ENCODE assay signal across 16 mouse cellular contexts in the genomic region with DNA sequence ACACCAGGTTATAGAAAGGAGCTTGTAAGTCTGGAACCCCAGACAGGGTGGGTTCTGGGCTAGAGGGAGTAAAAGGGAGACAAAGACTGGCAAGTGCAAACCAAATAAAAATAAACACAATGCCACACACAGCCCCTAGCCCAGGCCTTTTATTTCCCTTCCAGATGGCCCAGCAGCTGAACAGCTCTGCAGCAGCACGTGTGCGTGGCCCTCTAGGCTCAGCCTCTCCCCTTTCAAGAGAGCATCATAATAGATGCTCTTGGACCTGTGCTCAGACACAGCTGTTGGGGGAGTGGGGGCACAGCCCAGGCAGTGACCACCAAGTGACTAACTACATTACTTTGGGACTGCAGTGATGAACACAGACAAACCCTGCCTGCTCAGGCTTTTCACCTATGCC. TPM values are rescaled to one million over a fixed set of nuclear protein-coding genes. Genes with fewer than 3 reads are reported as not detected.
DNase-seq lines count a peak whose midpoint lies in the region; ATAC-seq and TF ChIP-seq lines count a peak whose summit lies in the region.
"Had no signal": no experiment of that assay in that cellular context is flagged by ENCODE, and none has a peak within 500 bp of the region (broad histone marks: within the 10 kb centered on the region; RNA-seq: fewer than 3 reads in every experiment).

No protein-coding gene starts in this region.

- H3K36me3 ChIP-seq in liver, postnatal 0 days (replicated peaks; ENCODE audit: insufficient read depth, low read length) = no peaks in the 10 kb centered on the region
- no peaks in the 10 kb centered on the region for H3K36me3 ChIP-seq in liver, embryonic 12.5 days
- H3K36me3 ChIP-seq in embryonic facial prominence, embryonic 10.5 days (replicated peaks) = no peaks in the 10 kb centered on the region
- H3K36me3 ChIP-seq in hindbrain, embryonic 14.5 days (replicated peaks; ENCODE audit: control insufficient read depth, insufficient read depth) = no peaks in the 10 kb centered on the region
- no peaks in the 10 kb centered on the region for H3K36me3 ChIP-seq in midbrain, embryonic 16.5 days (ENCODE audit: control insufficient read depth, insufficient read depth, low read length)
- H3K36me3 ChIP-seq: kidney, embryonic 15.5 days had no signal

- no peak for ATAC-seq in liver, postnatal 0 days
- no peak for ATAC-seq in liver, embryonic 12.5 days
- peak; percentile 41 for ATAC-seq in hindbrain, embryonic 14.5 days (ENCODE audit: low FRiP score)
- ATAC-seq in midbrain, embryonic 16.5 days = no peak

- 0 out of 2 replicates have a peak, but pooled peaks cover 4% of the 10 kb centered on the region for H3K27me3 ChIP-seq in liver, postnatal 0 days (ENCODE audit: insufficient read depth, low read length)
- H3K27me3 ChIP-seq in liver, embryonic 12.5 days (replicated peaks) = peaks cover 33% of the 10 kb centered on the region
- peaks cover 32% of the 10 kb centered on the region for H3K27me3 ChIP-seq in embryonic facial prominence, embryonic 10.5 days (replicated peaks; ENCODE audit: low read depth, poor library complexity, severe bottlenecking)
- H3K27me3 ChIP-seq in hindbrain, embryonic 14.5 days (ENCODE audit: control insufficient read depth, insufficient read depth, low read length) = no peaks in the 10 kb centered on the region
- H3K27me3 ChIP-seq in midbrain, embryonic 16.5 days (ENCODE audit: control insufficient read depth, insufficient read depth, low read depth, low read length) = no peaks in the 10 kb centered on the region

- TF ChIP-seq EP300 in liver, postnatal 0 days (IDR thresholded peaks at IDR 0.05; ENCODE audit: low read depth) = no peak

- 75% methylated on average over 2 of the region's 2 CpGs for WGBS in liver, postnatal 0 days (ENCODE audit: insufficient replicate concordance)
- WGBS in liver, embryonic 12.5 days (ENCODE audit: insufficient replicate concordance) = 78% methylated on average over 2 of the region's 2 CpGs
- WGBS in embryonic facial prominence, embryonic 10.5 days = 30% methylated on average over 2 of the region's 2 CpGs
- 18% methylated on average over 2 of the region's 2 CpGs for WGBS in hindbrain, embryonic 14.5 days
- 20% methylated on average over 2 of the region's 2 CpGs for WGBS in midbrain, embryonic 16.5 days

- no peak overlapping the region for H3K4me3 ChIP-seq in liver, postnatal 0 days (ENCODE audit: low read depth, low read length)
- H3K4me3 ChIP-seq in liver, embryonic 12.5 days = no peak overlapping the region
- H3K4me3 ChIP-seq in embryonic facial prominence, embryonic 10.5 days = no peak overlapping the region
- no peak overlapping the region for H3K4me3 ChIP-seq in hindbrain, embryonic 14.5 days (replicated peaks; ENCODE audit: low read length)
- no peak overlapping the region for H3K4me3 ChIP-seq in midbrain, embryonic 16.5 days (ENCODE audit: low read depth, low read length)
- H3K4me3 ChIP-seq: kidney, embryonic 15.5 days had no signal

- peaks cover 14% of the 10 kb centered on the region for H3K4me1 ChIP-seq in liver, postnatal 0 days (ENCODE audit: insufficient read depth)
- peaks cover 37% of the 10 kb centered on the region for H3K4me1 ChIP-seq in liver, embryonic 12.5 days
- peaks cover 78% of the 10 kb centered on the region for H3K4me1 ChIP-seq in embryonic facial prominence, embryonic 10.5 days
- H3K4me1 ChIP-seq in hindbrain, embryonic 14.5 days (replicated peaks; ENCODE audit: control insufficient read depth, insufficient read depth, low read length) = peaks cover 66% of the 10 kb centered on the region
- peaks cover 45% of the 10 kb centered on the region for H3K4me1 ChIP-seq in midbrain, embryonic 16.5 days (ENCODE audit: control insufficient read depth, insufficient read depth, low read length)

- no peak overlapping the region for H3K9ac ChIP-seq in liver, postnatal 0 days (replicated peaks)
- no peak overlapping the region for H3K9ac ChIP-seq in liver, embryonic 12.5 days
- H3K9ac ChIP-seq in hindbrain, embryonic 14.5 days = peak overlapping the region; percentile 22; the same call in 1 of the 2 replicates
- 0 out of 2 replicates have a peak overlapping the region, but pooled peaks have one; percentile 0 for H3K9ac ChIP-seq in midbrain, embryonic 16.5 days (ENCODE audit: low read depth, low read length)

- H3K4me2 ChIP-seq in liver, postnatal 0 days (ENCODE audit: low read depth, low read length) = 0 out of 2 replicates have a peak overlapping the region, but pooled peaks have one; percentile 1
- no peak overlapping the region for H3K4me2 ChIP-seq in liver, embryonic 12.5 days
- peak overlapping the region; percentile 9 for H3K4me2 ChIP-seq in hindbrain, embryonic 14.5 days (replicated peaks)
- H3K4me2 ChIP-seq in midbrain, embryonic 16.5 days (ENCODE audit: low read length) = peak overlapping the region; percentile 29
- H3K4me2 ChIP-seq: heart, embryonic 11.5 days; kidney, embryonic 15.5 days had no signal

- H3K27ac ChIP-seq in liver, postnatal 0 days (ENCODE audit: low read depth) = no peak overlapping the region
- no peak overlapping the region for H3K27ac ChIP-seq in liver, embryonic 12.5 days
- H3K27ac ChIP-seq in embryonic facial prominence, embryonic 10.5 days (replicated peaks) = peak overlapping the region; percentile 48
- H3K27ac ChIP-seq in hindbrain, embryonic 14.5 days = peak overlapping the region; percentile 49; the same call in 1 of the 2 replicates
- no peak overlapping the region for H3K27ac ChIP-seq in midbrain, embryonic 16.5 days (ENCODE audit: low read length)
- H3K27ac ChIP-seq: kidney, embryonic 15.5 days had no signal

- DNase-seq in liver, postnatal 0 days = no peak
- DNase-seq in embryonic facial prominence, embryonic 10.5 days (ENCODE audit: low spot score) = no peak
- DNase-seq in hindbrain, embryonic 14.5 days (ENCODE audit: low spot score) = no peak
- DNase-seq in cerebellum, postnatal 36 days = no peak
- DNase-seq in ovary, postnatal 36 days (ENCODE audit: low spot score) = no peak
- no peak for DNase-seq in layer of hippocampus, adult 11-12 months (ENCODE audit: low spot score)
- DNase-seq: cerebellum, adult 11-12 months; gastrocnemius, postnatal 10 days; heart, postnatal 4 days; left cerebral cortex, postnatal 4 days; lung, adult 2 months; thymus, postnatal 14 days had no signal

- H3K9me3 ChIP-seq in liver, postnatal 0 days (ENCODE audit: low read length) = no peaks in the 10 kb centered on the region
- H3K9me3 ChIP-seq in liver, embryonic 12.5 days (replicated peaks) = no peaks in the 10 kb centered on the region
- no peaks in the 10 kb centered on the region for H3K9me3 ChIP-seq in embryonic facial prominence, embryonic 10.5 days
- no peaks in the 10 kb centered on the region for H3K9me3 ChIP-seq in hindbrain, embryonic 14.5 days (ENCODE audit: control insufficient read depth, low read length)
- H3K9me3 ChIP-seq in midbrain, embryonic 16.5 days (replicated peaks; ENCODE audit: control insufficient read depth, low read length, poor library complexity, severe bottlenecking) = no peaks in the 10 kb centered on the region
- H3K9me3 ChIP-seq: kidney, embryonic 15.5 days had no signal

- TF ChIP-seq CTCF in liver, postnatal 0 days (IDR thresholded peaks at IDR 0.05; ENCODE audit: low read depth) = no peak

RNA-seq across cellular contexts. Expression of gene Nin, which starts 5.4 kb away (rescaled TPM):
- 1.9 and 2.9 TPM in 2 replicates for polyA plus RNA-seq in liver, postnatal 0 days (2015; fragmentation: Nextera tagmentation; extraction: Ambion mirVana)
- 4.0 and 4.4 TPM in 2 replicates for polyA plus RNA-seq in liver, embryonic 12.5 days (2016; fragmentation: Nextera tagmentation; extraction: Ambion mirVana)
- polyA plus RNA-seq in embryonic facial prominence, embryonic 10.5 days (2016; fragmentation: Nextera tagmentation; extraction: Ambion mirVana) = 11.7 and 12.1 TPM in 2 replicates
- polyA plus RNA-seq in hindbrain, embryonic 14.5 days (2014; fragmentation: Nextera tagmentation; extraction: Ambion mirVana) = 12.6 and 12.8 TPM in 2 replicates
- polyA plus RNA-seq in midbrain, embryonic 16.5 days (2015; fragmentation: Nextera tagmentation; extraction: Ambion mirVana) = 14.1 and 16.3 TPM in 2 replicates

RNA-seq across cellular contexts. Expression of gene Abhd12b, which starts 45.8 kb away (rescaled TPM):
- polyA plus RNA-seq in liver, postnatal 0 days (2015; fragmentation: Nextera tagmentation; extraction: Ambion mirVana) = not detected in 2 replicates
- polyA plus RNA-seq in liver, embryonic 12.5 days (2016; fragmentation: Nextera tagmentation; extraction: Ambion mirVana) = not detected in 2 replicates
- not detected in 2 replicates for polyA plus RNA-seq in embryonic facial prominence, embryonic 10.5 days (2016; fragmentation: Nextera tagmentation; extraction: Ambion mirVana)
- 0.23 TPM in 1 of 2 replicates, not detected in the other for polyA plus RNA-seq in hindbrain, embryonic 14.5 days (2014; fragmentation: Nextera tagmentation; extraction: Ambion mirVana)
- polyA plus RNA-seq in midbrain, embryonic 16.5 days (2015; fragmentation: Nextera tagmentation; extraction: Ambion mirVana) = 0.16 and 0.25 TPM in 2 replicates
- polyA plus RNA-seq: heart, embryonic 11.5 days; kidney, embryonic 15.5 days had no signal

Comparison
In these comparisons a context has a peak if more than half of its experiments do, and no peak if none do; other contexts are left out.
1. H3K27ac ChIP-seq: peak in embryonic facial prominence, embryonic 10.5 days (single experiment) and hindbrain, embryonic 14.5 days (single experiment); none in liver, postnatal 0 days (single experiment), liver, embryonic 12.5 days (single experiment) and midbrain, embryonic 16.5 days (single experiment).
2. H3K9ac ChIP-seq: peak in hindbrain, embryonic 14.5 days (single experiment) and midbrain, embryonic 16.5 days (single experiment); none in liver, postnatal 0 days (single experiment) and liver, embryonic 12.5 days (single experiment).